Mouse (Mus musculus) kidney, postnatal 14 days (tissue): ENCODE data around the gene Apoa2.

ENCODE experiments used
- DNase-seq: peaks from one replicate; pipeline ENCODE4 v3.0.0; 2022; ENCODE audit warnings: mixed read lengths

Apoa2 gene

GRCm38 (mm10) chr1:171224857-171225256 lies at the start of gene Apoa2:
Gene Apoa2, plus strand, starts transcription at chr1:171225054.
- DNase-seq: no peak

DNA sequence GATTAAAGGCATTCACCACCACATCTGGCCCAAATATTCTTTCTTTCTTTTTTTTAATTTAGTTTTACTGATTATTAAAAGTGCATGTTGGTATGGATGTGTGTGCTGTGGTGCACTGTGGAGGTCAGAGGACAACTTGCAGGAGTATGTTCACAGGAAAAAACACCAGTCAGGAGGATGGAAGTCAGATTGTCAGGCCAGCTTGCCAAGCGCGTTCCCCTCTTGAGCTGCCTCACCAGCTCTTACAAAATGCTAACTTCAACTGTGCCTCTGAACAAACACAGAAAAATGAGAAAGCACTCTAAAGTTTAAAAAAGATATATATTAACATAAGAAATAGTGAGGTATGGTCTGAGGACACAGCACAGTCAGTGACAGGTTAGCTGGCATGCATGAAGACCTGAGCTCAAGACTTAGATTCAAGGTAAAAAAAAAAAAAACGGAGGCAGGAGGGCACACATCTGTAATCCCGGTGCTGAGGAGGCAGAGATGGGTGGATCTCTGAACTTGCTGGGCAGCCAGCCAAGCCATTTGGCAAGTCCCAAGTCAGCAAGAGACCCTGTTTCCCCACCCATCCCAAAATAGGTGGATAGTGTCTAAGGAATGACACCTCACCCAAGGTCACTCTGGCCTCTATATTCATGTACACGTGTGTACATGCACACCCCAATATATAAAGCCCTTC lies 45.2 kb upstream of the Apoa2 start:
- DNase-seq: no peak

DNA sequence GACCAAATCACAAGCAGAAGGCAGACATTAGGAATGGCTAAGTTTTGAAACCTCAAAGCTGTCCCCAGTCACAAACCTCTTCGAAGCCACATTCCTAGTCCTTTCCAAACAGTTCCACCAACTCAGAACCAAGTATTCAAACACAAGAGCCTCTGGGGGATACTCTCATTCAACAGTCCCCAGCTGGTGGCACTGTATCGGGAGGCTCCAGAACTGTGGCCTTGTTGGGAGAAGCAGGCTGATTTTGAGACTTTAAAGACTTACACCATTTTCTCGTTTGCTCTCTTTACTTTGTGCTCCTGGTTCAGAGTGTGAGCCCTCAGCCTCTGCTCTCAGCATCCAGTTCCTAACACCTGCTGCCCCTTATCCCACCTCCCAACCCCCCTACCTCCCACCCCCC lies 41.8 kb upstream of the Apoa2 start:
- DNase-seq: no peak

- DNase-seq: peak; percentile 54
These were observed 41.2 kb upstream of the Apoa2 start for GRCm38 (mm10) chr1:171183620-171184019.

- DNase-seq: peak; percentile 32
These were observed 40.5 kb upstream of the Apoa2 start for GRCm38 (mm10) chr1:171184314-171184713.

GRCm38 (mm10) chr1:171185655-171186054 lies 39.2 kb upstream of the Apoa2 start:
- DNase-seq: no peak

GRCm38 (mm10) chr1:171187851-171188700 lies 36.8 kb upstream of the Apoa2 start:
- no peak for DNase-seq

DNA sequence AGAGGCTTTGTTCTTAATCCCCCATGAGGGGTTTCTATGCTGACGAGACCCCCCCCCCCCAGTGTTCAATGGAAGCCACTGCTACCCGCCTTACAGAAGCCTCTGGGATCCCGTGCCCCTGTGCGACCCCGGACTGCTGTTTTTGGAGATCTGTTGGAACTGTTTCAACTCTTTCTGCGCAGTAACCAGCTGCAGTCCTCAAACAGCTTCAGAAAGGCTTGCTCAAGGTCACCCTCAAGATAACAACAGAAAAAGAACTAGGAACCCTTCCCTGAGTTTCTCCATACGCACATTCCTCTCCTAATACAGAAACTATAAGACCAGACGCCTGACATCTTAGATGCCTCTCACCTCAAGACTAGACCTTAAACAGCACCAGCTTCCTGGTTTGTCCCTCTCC lies 35.8 kb upstream of the Apoa2 start:
- DNase-seq: peak; percentile 42

DNA sequence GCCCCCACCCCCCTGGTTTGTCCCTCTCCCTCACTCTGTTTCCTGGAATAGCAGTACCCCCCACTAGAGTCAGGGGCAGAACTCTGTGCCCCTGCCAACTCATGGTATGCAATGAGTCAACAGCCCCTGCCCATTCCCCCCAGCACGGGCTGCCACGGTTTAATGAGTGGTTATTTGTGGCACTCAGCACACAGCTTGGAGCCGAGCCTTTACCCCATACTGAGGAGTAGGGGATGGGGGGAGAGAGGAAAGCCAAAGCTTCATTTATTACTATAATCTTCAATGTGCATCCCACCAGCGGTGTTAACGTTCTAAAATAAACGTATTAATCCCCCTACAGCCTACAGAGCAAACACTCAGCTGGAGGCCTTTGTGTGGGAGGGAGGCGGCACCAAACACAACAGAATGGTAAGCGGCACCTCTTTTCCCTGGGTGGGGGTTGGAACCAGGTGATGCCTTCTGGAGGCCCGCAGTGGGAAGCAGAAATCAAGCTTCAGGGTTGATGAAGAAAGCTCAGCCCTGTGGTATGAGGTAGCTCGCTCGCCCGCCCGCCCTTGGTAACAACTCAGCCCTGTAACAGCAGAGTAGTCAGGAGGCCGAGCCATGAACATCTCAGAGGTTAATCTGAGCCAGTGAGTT lies 35.3 kb upstream of the Apoa2 start:
- no peak for DNase-seq

DNA sequence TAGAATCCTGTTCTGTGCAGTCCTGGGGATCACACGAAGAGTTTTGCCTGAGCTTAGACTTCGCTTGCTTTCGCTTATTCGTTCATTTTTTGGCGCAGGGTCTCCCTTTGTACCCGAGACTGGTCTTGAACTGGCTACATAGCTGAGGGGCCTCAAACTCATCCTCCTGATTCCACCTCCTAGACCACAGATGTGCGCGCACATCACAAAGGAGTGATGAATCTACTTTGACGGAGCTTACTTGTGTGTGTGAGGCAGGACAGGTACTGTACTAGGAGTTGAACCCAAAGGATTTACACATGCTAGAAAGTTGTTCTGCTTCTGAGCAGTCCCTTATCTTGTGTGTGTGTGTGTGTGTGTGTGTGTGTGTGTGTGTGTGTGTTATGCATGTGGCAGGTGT lies 34.0 kb upstream of the Apoa2 start:
- DNase-seq: no peak

GRCm38 (mm10) chr1:171192283-171192682 lies 32.6 kb upstream of the Apoa2 start:
- no peak for DNase-seq

- DNase-seq: no peak
These were observed 31.6 kb upstream of the Apoa2 start for GRCm38 (mm10) chr1:171193093-171193840.

- no peak for DNase-seq
These were observed 30.7 kb upstream of the Apoa2 start for GRCm38 (mm10) chr1:171193911-171194830.

DNA sequence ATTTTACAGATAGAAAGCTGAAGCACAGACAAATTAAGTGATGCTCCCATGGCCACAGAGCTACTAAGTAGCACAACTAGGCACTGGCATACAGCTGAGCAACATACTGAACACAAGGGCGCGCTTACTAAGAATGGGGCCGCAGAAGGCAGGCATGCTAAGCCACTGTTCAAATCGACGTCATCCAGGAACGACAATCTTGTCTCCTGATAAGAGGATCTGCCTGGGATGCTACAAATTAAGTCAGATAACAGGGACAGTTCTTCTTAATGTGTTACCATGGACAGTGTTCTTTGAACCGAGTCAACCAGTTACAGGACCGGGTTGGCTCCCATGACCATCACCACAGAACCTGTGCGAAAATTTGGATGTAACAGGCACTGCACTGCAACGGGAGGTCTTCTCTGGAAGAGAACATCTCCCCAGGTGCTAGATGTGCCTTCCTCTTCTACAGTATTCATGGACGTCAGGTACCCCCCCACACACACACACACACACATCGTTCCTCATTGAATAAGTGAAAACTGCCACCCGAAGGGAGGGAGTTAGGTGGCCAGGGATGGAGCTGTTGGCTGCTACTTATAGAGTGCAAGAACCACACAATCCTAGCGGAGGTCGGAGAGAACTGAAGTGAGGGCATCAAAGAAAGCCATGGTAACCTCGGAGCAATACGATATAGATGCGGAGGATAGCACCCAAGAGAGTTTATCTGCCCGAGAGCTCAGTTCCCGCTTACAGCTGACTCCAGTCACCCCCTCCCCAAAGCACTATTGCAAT lies 29.6 kb upstream of the Apoa2 start:
- no peak for DNase-seq

- peak; percentile 68 for DNase-seq
These were observed 28.9 kb upstream of the Apoa2 start, which contains the start of gene Pcp4l1 for GRCm38 (mm10) chr1:171195887-171196397. Gene Pcp4l1, minus strand, starts transcription at chr1:171196268.

GRCm38 (mm10) chr1:171199532-171199931 lies 25.3 kb upstream of the Apoa2 start:
- no peak for DNase-seq

DNA sequence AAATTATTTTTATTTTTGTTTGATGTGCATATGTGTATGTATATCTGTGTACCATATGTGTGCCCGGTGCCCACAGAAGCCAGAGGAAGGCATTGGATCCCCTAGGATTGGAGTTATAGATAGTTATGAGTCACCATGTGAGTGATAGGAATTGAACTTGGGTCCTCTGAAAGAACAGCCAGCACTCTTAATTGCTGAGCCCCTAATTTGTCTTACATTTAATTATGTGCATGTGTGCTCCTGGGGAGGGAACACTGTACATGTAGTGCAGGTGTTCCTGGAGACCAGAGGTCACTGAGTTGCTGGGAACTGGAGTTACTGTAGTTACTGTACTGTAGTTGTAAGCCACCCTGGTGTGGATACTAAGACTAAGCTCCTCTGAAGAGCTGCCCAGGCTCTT lies 24.1 kb upstream of the Apoa2 start:
- no peak for DNase-seq

DNA sequence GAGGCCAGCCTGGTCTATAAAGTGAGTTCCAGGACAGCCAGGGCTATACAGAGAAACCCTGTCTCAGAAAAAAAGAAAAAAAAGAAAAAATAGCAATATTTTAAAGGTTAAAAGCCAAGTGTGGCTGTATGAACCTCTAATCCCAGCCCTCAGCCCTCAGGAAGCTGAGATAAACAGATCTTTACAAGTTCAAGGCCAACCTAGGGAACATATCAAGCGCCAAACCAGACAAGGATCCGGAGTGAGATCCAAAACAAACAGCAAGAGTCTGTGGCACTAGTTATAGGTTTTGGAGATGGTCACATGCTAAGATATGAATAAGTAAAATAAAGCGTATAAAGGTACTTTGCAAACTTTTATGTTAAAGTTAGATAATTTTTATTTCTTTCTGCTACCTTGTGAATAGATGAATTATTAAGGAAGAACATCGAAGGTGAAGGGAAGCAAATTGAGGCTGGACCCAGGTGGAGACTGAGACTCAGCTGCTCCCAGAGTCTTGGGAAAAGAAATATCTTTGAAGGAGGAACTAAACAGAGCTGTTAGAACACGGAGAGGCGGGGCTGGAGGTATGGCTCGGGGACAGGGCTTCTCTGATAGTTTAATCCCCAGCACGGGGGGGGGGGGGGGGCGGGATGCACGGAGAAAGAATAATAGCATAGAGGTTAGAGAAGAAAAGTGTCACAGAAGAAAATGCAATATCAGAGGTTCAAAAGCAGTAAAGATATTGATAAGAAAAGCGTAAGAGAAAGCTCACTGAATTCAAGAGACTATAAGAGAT lies 21.2 kb upstream of the Apoa2 start:
- DNase-seq: no peak

- no peak for DNase-seq
These were observed 20.6 kb upstream of the Apoa2 start for GRCm38 (mm10) chr1:171204249-171204644.
